Mouse (Mus musculus): ENCODE results near the gene Mettl14. TPM values are rescaled to one million over a fixed set of nuclear protein-coding genes. Genes with fewer than 3 reads are reported as not detected.

Gene Mettl14
- 6.1 and 6.9 TPM in 2 replicates for total RNA-seq (2015; ENCODE audit: low replicate concordance)
- total RNA-seq (2017; ENCODE audit: low replicate concordance) = 3.1 and 5.3 TPM in 2 replicates

- peak; percentile 100 for ATAC-seq (replicated peaks; ENCODE audit: low FRiP score, poor library complexity, severe bottlenecking)
These were observed at the start of gene Mettl14 for GRCm38 (mm10) chr3:123385486-123386156. Gene Mettl14, minus strand, starts transcription at chr3:123386108.

DNA sequence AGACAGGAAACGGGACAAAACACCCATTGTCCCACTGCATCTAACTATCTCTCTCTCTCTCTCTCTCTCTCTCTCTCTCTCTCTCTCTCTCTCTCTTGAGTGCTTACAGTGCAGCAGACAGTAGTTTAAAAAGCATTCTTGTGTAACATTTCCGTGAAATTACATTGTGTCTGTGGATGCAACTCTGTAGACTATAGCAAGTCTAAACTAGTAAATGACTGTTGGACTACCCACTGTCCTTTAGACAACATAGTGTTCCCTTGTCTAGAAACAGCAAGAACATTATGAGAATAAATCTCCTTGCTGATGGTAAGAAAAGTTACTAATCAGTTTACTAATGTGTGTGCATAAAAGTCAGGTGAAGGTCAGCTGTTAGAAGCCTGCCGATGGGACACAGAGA, 47.5 kb upstream of the Mettl14 start:
- ATAC-seq (replicated peaks; ENCODE audit: low FRiP score, poor library complexity, severe bottlenecking) = no peak

DNA sequence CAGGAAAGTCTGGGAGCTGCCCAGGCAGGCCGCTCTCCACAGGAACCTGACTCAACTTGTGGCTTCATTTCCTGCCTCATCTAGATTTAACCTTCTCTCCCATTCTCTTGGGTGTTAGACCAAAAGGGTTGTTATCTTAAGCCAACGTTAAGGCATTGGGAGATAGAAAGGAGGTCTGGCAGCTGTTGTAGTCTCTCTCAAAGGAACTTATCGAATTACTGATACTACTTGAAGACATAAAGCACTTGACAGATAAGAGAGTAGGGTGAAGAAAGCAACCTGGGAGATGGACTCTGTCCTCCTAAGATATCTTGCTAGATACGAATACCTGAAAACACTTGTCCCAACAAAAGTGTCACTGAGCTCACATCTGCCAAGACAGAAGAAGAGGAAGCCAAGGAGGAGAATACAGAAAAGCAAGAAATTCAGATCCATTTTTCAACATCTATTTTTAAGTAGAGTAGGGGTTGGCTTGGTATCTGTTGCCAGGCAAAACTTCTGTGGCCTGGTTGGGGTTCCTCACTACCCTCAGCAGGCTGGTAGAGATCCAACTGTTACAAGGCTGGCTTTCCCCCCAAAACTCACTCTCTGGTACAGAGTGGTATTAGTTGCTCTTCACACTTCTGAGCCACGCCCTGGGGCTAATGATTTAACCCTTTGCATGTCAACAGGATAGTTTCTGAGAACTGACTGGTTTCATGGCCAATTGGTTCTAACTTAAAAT, 46.2 kb upstream of the Mettl14 start:
- ATAC-seq (replicated peaks; ENCODE audit: low FRiP score, poor library complexity, severe bottlenecking) = no peak

DNA sequence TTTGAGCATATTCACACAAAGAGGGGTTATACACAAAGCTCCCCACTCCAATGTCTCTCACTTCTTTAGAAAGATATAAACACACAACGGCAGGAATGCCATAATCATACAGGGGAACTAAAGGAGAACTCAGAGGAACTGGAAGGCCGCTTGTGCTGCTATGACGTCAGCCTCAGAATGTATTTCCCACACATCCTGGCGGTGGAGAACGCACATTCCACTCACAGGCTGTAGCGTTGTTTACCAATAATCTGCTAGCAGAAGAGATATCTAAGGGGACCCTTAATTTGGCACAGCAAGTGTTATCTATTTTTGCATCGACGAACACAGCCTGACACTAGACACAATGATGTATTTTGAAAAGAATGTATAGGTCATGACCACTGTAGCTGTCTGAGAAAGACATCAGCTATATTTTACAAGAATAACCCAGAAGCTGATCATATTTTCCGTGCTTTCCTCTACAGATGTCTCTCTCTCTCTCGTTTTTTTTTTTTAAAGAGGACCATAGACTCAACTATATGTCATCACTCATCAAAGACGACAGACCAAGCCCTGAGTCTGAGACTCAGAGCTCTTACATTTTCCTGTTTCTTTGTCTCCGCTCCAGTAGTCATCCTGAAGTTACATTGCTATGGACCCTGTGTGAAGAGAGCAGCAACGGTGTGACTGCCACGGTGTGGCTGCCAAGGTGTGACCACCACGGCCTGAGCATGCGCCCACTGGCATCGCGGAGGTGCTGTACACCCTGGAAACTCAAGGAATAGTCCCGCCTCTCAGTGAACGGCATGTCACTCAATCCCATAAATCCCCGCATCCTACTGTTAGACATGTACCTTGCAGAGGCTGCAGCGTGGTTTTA, 43.9 kb upstream of the Mettl14 start:
- ATAC-seq (replicated peaks; ENCODE audit: low FRiP score, poor library complexity, severe bottlenecking) = no peak

DNA sequence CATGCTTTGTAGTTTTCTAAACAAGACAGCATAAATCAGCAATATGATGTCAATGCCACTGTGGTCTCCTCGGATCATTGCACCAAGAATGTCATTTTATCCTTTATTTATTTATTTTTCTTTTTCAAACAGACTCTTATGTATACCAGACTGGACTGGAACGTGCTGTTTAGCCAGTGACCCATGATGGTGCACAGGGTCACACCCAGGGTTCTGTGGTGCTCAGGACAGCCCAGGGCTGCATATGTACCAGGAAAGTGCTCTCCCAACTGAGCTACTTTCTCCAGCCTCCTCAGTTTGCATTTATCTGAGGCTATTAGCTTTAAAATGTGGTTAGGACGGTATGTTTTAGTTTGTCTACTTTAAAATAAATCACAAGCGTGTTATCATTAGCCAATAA, 42.1 kb upstream of the Mettl14 start:
- ATAC-seq (replicated peaks; ENCODE audit: low FRiP score, poor library complexity, severe bottlenecking) = no peak

- ATAC-seq (replicated peaks; ENCODE audit: low FRiP score, poor library complexity, severe bottlenecking) = no peak
These were observed 39.7 kb upstream of the Mettl14 start for GRCm38 (mm10) chr3:123425647-123426046.

GRCm38 (mm10) chr3:123413173-123413572, 27.3 kb upstream of the Mettl14 start:
- ATAC-seq (replicated peaks; ENCODE audit: low FRiP score, poor library complexity, severe bottlenecking) = no peak

GRCm38 (mm10) chr3:123411821-123412578, 26.1 kb upstream of the Mettl14 start:
- ATAC-seq (replicated peaks; ENCODE audit: low FRiP score, poor library complexity, severe bottlenecking) = no peak

- no peak for ATAC-seq (replicated peaks; ENCODE audit: low FRiP score, poor library complexity, severe bottlenecking)
These were observed 19.0 kb upstream of the Mettl14 start for GRCm38 (mm10) chr3:123404945-123405344.

DNA sequence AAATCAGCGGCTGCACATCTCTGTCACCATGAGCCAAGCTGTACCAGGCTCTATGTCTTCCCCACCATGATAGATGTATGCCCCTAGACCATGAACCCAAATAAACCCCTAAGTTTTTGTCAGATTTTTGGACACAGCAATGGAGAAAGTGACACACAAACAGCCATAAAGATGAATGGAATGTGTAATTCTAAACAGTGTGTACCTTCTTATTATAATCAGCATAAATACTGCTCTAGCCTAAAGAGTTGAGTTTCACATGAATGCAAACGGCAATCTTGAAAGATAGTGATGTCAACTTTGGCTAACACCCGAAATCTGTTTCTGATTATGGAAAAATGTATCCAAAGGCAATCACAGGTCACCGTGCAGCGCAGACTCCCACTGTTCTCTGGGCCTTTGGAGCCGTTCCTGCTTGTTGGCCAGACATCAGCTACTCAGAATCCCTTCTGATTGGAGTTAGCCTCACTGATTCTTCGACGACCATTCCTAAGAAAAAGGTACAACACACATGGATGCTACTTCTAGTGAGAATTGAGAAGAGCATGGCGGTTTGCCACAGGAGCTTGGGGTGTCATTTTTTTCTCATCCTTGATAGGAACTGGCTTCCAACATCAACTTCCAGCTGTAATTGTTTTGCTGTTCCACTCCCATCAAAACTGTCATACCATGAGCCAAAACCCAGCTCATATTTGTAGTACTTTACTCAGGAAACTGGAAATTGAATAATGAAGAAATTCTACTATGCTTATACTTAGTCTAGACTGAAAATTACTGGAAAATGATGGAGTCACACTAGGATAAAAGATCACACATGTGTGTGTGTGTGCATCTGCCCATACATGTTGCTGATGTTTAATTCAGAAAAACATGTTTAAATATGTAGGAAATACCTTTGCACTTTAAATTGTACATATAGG, 11.9 kb upstream of the Mettl14 start:
- ATAC-seq (replicated peaks; ENCODE audit: low FRiP score, poor library complexity, severe bottlenecking) = no peak

DNA sequence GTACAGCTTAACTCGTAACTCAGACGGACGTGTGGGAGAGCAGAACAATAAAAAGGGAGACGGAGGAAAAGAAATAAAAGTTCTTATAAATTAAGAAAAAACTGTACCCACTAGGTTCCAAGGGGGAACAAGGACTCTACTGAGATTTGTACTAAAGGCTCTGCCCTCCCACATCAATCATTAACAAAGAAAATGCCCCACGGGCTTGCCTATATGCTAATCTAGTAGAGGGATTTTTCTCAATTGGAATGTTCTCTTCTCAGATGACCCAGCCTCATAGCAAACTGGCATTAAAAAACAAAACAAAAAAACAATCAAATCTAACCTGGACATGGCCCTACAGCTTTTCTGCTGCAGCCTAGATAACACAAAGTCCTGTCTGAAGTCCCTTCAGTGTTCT, 9.7 kb upstream of the Mettl14 start:
- no peak for ATAC-seq (replicated peaks; ENCODE audit: low FRiP score, poor library complexity, severe bottlenecking)

GRCm38 (mm10) chr3:123391180-123391579, 5.3 kb upstream of the Mettl14 start:
- ATAC-seq (replicated peaks; ENCODE audit: low FRiP score, poor library complexity, severe bottlenecking) = no peak

- peak; percentile 70 for ATAC-seq (replicated peaks; ENCODE audit: low FRiP score, poor library complexity, severe bottlenecking)
These were observed 361 bp upstream of the Mettl14 start for GRCm38 (mm10) chr3:123386157-123386780.

- ATAC-seq (replicated peaks; ENCODE audit: low FRiP score, poor library complexity, severe bottlenecking) = no peak
These were observed 806 bp downstream of the Mettl14 start for GRCm38 (mm10) chr3:123385118-123385485.

DNA sequence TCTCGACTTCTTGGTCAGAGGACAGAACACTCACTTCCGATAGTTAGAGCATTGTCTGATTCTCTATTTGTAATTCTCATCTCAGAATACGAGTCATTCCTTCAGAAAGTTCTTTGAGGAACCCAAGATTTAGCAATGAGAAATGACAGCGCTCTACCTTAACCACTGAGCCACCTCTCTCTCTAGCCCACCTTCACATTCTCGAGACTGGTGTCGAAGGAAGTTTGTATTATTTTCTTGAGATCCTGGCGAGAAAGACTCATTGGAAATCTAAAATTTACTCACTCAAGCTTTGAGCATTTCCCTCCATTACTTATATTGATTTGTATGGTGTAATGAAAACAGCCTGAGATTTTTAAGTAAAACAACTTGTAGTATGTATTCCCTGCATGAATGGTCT, 1.5 kb downstream of the Mettl14 start:
- no peak for ATAC-seq (replicated peaks; ENCODE audit: low FRiP score, poor library complexity, severe bottlenecking)

- ATAC-seq (replicated peaks; ENCODE audit: low FRiP score, poor library complexity, severe bottlenecking) = no peak
These were observed 9.3 kb downstream of the Mettl14 start for GRCm38 (mm10) chr3:123376562-123376961.

- ATAC-seq (replicated peaks; ENCODE audit: low FRiP score, poor library complexity, severe bottlenecking) = peak; percentile 76
These were observed 14.0 kb downstream of the Mettl14 start for GRCm38 (mm10) chr3:123371766-123372535.

GRCm38 (mm10) chr3:123370927-123371326, 15.0 kb downstream of the Mettl14 start:
- no peak for ATAC-seq (replicated peaks; ENCODE audit: low FRiP score, poor library complexity, severe bottlenecking)
